Mouse (Mus musculus) T-cell, adult 2 months (primary cell): ENCODE results near the gene Prickle2.

Experiments
- DNase-seq: peaks from one replicate; pipeline ENCODE4 v3.0.0; 2022; ENCODE audit warnings: low spot score

Prickle2 gene

GRCm38 (mm10) chr6:92589381-92590065 lies 116.4 kb downstream of the Prickle2 start:
- no peak for DNase-seq

- DNase-seq: no peak
These were observed 121.9 kb downstream of the Prickle2 start for GRCm38 (mm10) chr6:92584026-92584425.

GRCm38 (mm10) chr6:92575227-92575626 lies 130.7 kb downstream of the Prickle2 start:
- DNase-seq: no peak

- no peak for DNase-seq
These were observed 133.8 kb downstream of the Prickle2 start for GRCm38 (mm10) chr6:92572139-92572538.

GRCm38 (mm10) chr6:92570090-92570489 lies 135.9 kb downstream of the Prickle2 start:
- no peak for DNase-seq

GRCm38 (mm10) chr6:92569283-92569682 lies 136.7 kb downstream of the Prickle2 start:
- no peak for DNase-seq

- DNase-seq: no peak
These were observed 146.7 kb downstream of the Prickle2 start for GRCm38 (mm10) chr6:92559261-92559660.

- no peak for DNase-seq
These were observed 150.3 kb downstream of the Prickle2 start for GRCm38 (mm10) chr6:92555675-92556074.

GRCm38 (mm10) chr6:92553086-92553485 lies 152.9 kb downstream of the Prickle2 start:
- no peak for DNase-seq

- no peak for DNase-seq
These were observed 156.7 kb downstream of the Prickle2 start for GRCm38 (mm10) chr6:92549246-92549645.

- DNase-seq: no peak
These were observed 160.8 kb downstream of the Prickle2 start for GRCm38 (mm10) chr6:92545204-92545603.

GRCm38 (mm10) chr6:92543825-92544224 lies 162.1 kb downstream of the Prickle2 start:
- DNase-seq: no peak

GRCm38 (mm10) chr6:92542402-92543101 lies 163.4 kb downstream of the Prickle2 start:
- DNase-seq: no peak

GRCm38 (mm10) chr6:92534226-92535031 lies 171.5 kb downstream of the Prickle2 start:
- no peak for DNase-seq

- no peak for DNase-seq
These were observed 172.5 kb downstream of the Prickle2 start for GRCm38 (mm10) chr6:92533306-92534063.

GRCm38 (mm10) chr6:92532896-92533295 lies 173.1 kb downstream of the Prickle2 start:
- no peak for DNase-seq

- DNase-seq: no peak
These were observed 173.6 kb downstream of the Prickle2 start for GRCm38 (mm10) chr6:92532331-92532730.

GRCm38 (mm10) chr6:92526212-92526611 lies 179.7 kb downstream of the Prickle2 start:
- no peak for DNase-seq

- no peak for DNase-seq
These were observed 180.3 kb downstream of the Prickle2 start for GRCm38 (mm10) chr6:92525646-92526045.

GRCm38 (mm10) chr6:92521526-92522075 lies 184.4 kb downstream of the Prickle2 start:
- DNase-seq: no peak

- no peak for DNase-seq
These were observed 185.7 kb downstream of the Prickle2 start for GRCm38 (mm10) chr6:92520088-92520875.
